Mouse (Mus musculus) forebrain, postnatal 0 days (tissue): ENCODE data around the gene Rgs6. TPM values are rescaled to one million over a fixed set of nuclear protein-coding genes. Genes with fewer than 3 reads are reported as not detected.

Source experiments
- ATAC-seq: fragments of 200-750 bp; cut with Nextera tagmentation; 2 replicates; pipeline ENCODE4 v1.8.0; 2017; ENCODE audit warnings: mild to moderate bottlenecking, moderate library complexity
- DNase-seq: peaks from one replicate; pipeline ENCODE4 v3.0.0-alpha.2; 2015
- H3K27ac ChIP-seq: fragments of 300-500 bp; sonication (generic); 2 replicates; pipeline ENCODE4 v1.5.1; 2014; ENCODE audit warnings: low read depth, mild to moderate bottlenecking, antibody characterized with exemption, low read length, moderate library complexity, mixed read lengths
- H3K27me3 ChIP-seq: fragments of 300-500 bp; sonication (generic); 2 replicates; pipeline ENCODE4 v1.6.1; 2014; ENCODE audit warnings: mild to moderate bottlenecking, low read length, mixed read lengths; ENCODE audit not compliant: insufficient read depth
- H3K36me3 ChIP-seq: fragments of 300-500 bp; sonication (generic); 2 replicates; pipeline ENCODE4 v1.6.1; 2014; ENCODE audit warnings: mild to moderate bottlenecking, moderate library complexity; ENCODE audit not compliant: insufficient read depth
- H3K4me1 ChIP-seq: fragments of 300-500 bp; sonication (generic); 2 replicates; pipeline ENCODE4 v1.6.1; 2014; ENCODE audit warnings: antibody characterized with exemption; ENCODE audit not compliant: insufficient read depth
- H3K4me2 ChIP-seq: fragments of 300-500 bp; sonication (generic); 2 replicates; pipeline ENCODE4 v1.6.1; 2014; ENCODE audit warnings: low read depth, mild to moderate bottlenecking, moderate library complexity
- H3K4me3 ChIP-seq: fragments of 300-500 bp; sonication (generic); 2 replicates; pipeline ENCODE4 v1.5.1; 2014; ENCODE audit warnings: low read depth, low read length, mixed read lengths
- H3K9ac ChIP-seq: fragments of 300-500 bp; sonication (generic); 2 replicates; pipeline ENCODE4 v1.6.1; 2014; ENCODE audit warnings: mild to moderate bottlenecking
- H3K9me3 ChIP-seq: fragments of 300-500 bp; sonication (generic); 2 replicates; pipeline ENCODE4 v1.6.1; 2016; ENCODE audit warnings: low read length
- CTCF ChIP-seq: sonication (generic); IDR thresholded peaks from 2 replicates; pipeline ENCODE4 v1.5.1; 2016; ENCODE audit warnings: antibody characterized with exemption, control low read depth, low read depth
- WGBS: fragments of 180-500 bp; shearing (Covaris S2); extraction: QIAGEN DNeasy Blood & Tissue Kit; methylation state at CpG from one replicate; pipeline ENCODE4 v1.1.7; 2014; 5-methylcytosine and 5-hydroxymethylcytosine counted together
- polyA plus RNA-seq: library from polyadenylated mRNA; unstranded; fragments of >200 nt; fragmentation: Nextera tagmentation; extraction: Ambion mirVana; gene quantifications from 2 replicates; pipeline ENCODE4 v1.2.1, GENCODE M21; 2015
- total RNA-seq: library from RNA; depleted of rRNA; stranded (reverse); fragments of >200 nt; gene quantifications from 2 replicates; pipeline ENCODE4 v1.2.3, GENCODE M21; 2014

The Rgs6 gene
- total and polyA plus RNA-seq, 2 experiments from 2014 or later, result 16.8 to 19.6 TPM

DNA sequence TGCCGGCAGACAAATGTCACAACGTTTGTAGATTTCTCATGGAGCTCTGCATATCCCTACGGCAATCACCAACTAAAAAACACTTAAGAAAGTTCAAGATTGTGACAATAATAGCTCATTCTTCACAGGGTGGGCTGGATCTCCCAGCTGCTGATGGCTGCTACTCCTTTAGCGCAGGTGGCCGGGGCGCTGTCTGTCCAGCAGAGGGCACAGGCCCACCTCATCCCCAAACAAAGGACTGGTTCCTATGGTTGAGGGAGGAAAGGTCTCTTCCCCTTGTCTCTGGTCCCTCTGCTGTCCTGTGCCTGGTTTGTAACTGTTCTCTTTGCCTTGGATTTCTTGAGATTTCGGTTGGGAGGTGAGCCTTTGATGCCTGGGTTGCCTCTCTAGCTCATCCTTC is 1.5 kb upstream of the Rgs6 start:
- no peak overlapping the region for H3K9ac ChIP-seq
- no peaks in the 10 kb centered on the region for H3K27me3 ChIP-seq
- H3K9me3 ChIP-seq, result no peaks in the 10 kb centered on the region
- peak; percentile 43 for TF ChIP-seq CTCF
- no peaks in the 10 kb centered on the region for H3K36me3 ChIP-seq
- WGBS, result 38% methylated on average over 7 of the region's 7 CpGs
- no peaks in the 10 kb centered on the region for H3K4me1 ChIP-seq
- no peak overlapping the region for H3K4me3 ChIP-seq
- DNase-seq (no peak), ATAC-seq (no peak)
- H3K4me2 ChIP-seq, result no peak overlapping the region
- H3K27ac ChIP-seq, result no peak overlapping the region

DNA sequence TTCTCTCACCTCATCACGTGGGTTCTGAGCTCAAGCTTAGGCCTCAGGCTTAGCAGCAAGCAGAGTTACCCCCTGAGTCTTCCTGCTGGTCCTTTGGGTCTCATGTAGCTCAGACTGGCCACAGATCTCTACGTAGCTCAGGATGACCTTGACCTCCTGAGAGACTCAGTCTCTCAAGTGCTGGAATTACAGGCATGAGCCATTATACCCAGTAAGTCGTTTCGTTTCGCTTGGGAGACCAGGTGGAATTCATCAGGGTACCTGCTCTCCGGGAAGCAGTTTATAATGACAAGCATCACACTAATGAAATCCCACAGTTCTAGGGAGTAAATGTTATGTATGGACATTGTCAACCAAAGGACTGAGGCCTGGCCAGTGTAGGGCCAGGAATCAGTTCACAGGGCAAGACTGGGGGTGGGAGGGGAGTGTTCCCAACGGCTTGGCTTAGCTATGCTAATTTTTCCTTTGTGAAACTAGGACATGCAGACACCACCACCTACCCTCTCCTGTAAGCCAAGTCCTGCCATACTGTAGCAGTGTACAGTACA is 670 bp upstream of the Rgs6 start:
- H3K4me1 ChIP-seq, result no peaks in the 10 kb centered on the region
- H3K4me2 ChIP-seq, result no peak overlapping the region
- WGBS, result 82% methylated on average over 7 of the region's 7 CpGs
- no peak for DNase-seq
- no peak overlapping the region for H3K27ac ChIP-seq
- TF ChIP-seq CTCF, result no peak
- no peaks in the 10 kb centered on the region for H3K27me3 ChIP-seq
- no peak overlapping the region for H3K9ac ChIP-seq
- no peak overlapping the region for H3K4me3 ChIP-seq
- no peaks in the 10 kb centered on the region for H3K9me3 ChIP-seq
- no peak for ATAC-seq
- no peaks in the 10 kb centered on the region for H3K36me3 ChIP-seq

DNA sequence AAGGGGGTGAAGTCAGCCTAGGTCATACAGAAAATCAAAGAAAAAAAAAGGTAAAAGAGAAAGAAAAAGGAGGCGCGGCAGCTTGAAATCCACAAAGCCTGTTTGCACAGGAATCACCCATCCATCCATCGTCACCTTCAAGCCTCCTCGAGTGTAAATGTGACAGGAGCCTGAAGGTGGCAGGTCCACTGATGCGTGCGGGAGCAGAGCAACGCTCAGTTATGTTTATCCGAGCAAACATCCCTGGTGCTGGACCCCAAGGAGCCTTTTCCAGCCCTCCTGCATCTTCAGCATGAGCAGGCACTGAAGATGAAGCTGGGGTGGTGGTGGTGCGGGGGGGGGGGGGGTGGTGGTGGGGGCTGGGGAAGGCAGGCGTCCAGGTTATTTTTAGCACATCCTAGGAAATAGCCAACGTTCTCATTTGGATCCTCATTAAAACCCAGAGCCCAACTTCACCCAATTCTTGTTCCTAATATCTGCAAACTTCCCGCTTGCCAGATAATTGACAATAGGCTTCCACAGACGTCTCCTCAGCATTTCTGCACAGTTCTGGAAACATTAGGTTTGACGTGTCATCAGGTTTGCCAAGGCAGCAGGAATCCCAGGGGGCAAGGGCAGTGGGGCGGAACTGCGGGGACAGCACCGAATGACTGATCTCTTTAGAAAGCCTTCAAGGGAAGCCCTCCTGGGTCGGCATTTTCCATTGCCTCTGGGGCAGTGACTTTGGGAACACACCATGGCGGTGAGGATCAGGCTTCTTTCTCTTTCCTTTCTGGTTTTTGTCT is 946 bp downstream of the Rgs6 start:
- Histone ChIP-seq H3K9ac (no peak overlapping the region), H3K36me3 (no peaks in the 10 kb centered on the region), H3K9me3 (no peaks in the 10 kb centered on the region), H3K27ac (no peak overlapping the region), H3K27me3 (no peaks in the 10 kb centered on the region), H3K4me2 (no peak overlapping the region), H3K4me1 (no peaks in the 10 kb centered on the region), H3K4me3 (no peak overlapping the region)
- no peak for DNase-seq
- TF ChIP-seq CTCF, result no peak
- no peak for ATAC-seq
- WGBS, result 36% methylated on average over 18 of the region's 19 CpGs

GRCm38 (mm10) chr12:82599011-82599410 is 10.9 kb downstream of the Rgs6 start:
- Histone ChIP-seq H3K27ac (no peak overlapping the region), H3K9me3 (no peaks in the 10 kb centered on the region), H3K4me3 (no peak overlapping the region), H3K36me3 (no peaks in the 10 kb centered on the region), H3K4me2 (no peak overlapping the region), H3K27me3 (no peaks in the 10 kb centered on the region), H3K9ac (no peak overlapping the region), H3K4me1 (no peaks in the 10 kb centered on the region)
- TF ChIP-seq CTCF, result no peak
- DNase-seq, result no peak
- no peak for ATAC-seq
- 94% methylated on average over 2 of the region's 2 CpGs for WGBS

- H3K9ac ChIP-seq, result no peak overlapping the region
- H3K4me3 ChIP-seq, result no peak overlapping the region
- no peaks in the 10 kb centered on the region for H3K36me3 ChIP-seq
- H3K27ac ChIP-seq, result no peak overlapping the region
- no peak overlapping the region for H3K4me2 ChIP-seq
- no peaks in the 10 kb centered on the region for H3K4me1 ChIP-seq
- H3K9me3 ChIP-seq, result no peaks in the 10 kb centered on the region
- ATAC-seq (no peak), DNase-seq (no peak)
- WGBS, result 38% methylated on average over 6 of the region's 6 CpGs
- no peak for TF ChIP-seq CTCF
- H3K27me3 ChIP-seq, result no peaks in the 10 kb centered on the region
Observed at GRCm38 (mm10) chr12:82600406-82600805, 12.3 kb downstream of the Rgs6 start.

GRCm38 (mm10) chr12:82602823-82603222 is 14.7 kb downstream of the Rgs6 start:
- no peak for ATAC-seq

GRCm38 (mm10) chr12:82603308-82603707 is 15.2 kb downstream of the Rgs6 start:
- H3K27me3 ChIP-seq, result no peaks in the 10 kb centered on the region
- ATAC-seq, result no peak
- H3K9ac ChIP-seq, result no peak overlapping the region
- H3K4me3 ChIP-seq, result no peak overlapping the region
- no peak overlapping the region for H3K27ac ChIP-seq
- 17% methylated on average over 1 of the region's 1 CpGs for WGBS
- no peaks in the 10 kb centered on the region for H3K36me3 ChIP-seq
- no peaks in the 10 kb centered on the region for H3K4me1 ChIP-seq
- H3K4me2 ChIP-seq, result no peak overlapping the region
- H3K9me3 ChIP-seq, result no peaks in the 10 kb centered on the region
- no peak for TF ChIP-seq CTCF
- no peak for DNase-seq

More at GRCm38 (mm10) chr12:82602823-82603222, 14.7 kb downstream of the Rgs6 start:
- Histone ChIP-seq H3K4me3 (no peak overlapping the region), H3K4me1 (no peaks in the 10 kb centered on the region), H3K9me3 (no peaks in the 10 kb centered on the region), H3K4me2 (no peak overlapping the region), H3K27me3 (no peaks in the 10 kb centered on the region), H3K9ac (no peak overlapping the region), H3K36me3 (no peaks in the 10 kb centered on the region), H3K27ac (no peak overlapping the region)
- no peak for DNase-seq
- 31% methylated on average over 4 of the region's 4 CpGs for WGBS
- TF ChIP-seq CTCF, result no peak
